In genomic region chr19:45300691-45301431, GRCm38 (mm10) we compare ENCODE assay signal across 8 mouse cellular contexts.
DNase-seq lines count a peak whose midpoint lies in the region; ATAC-seq and TF ChIP-seq lines count a peak whose summit lies in the region.

No protein-coding gene starts in this region.

- TF ChIP-seq EP300 in lung, postnatal 0 days (IDR thresholded peaks at IDR 0.05), result no peak

- H3K4me2 ChIP-seq in forebrain, postnatal 0 days (ENCODE audit: low read depth), result peak overlapping the region; percentile 90
- peak overlapping the region; percentile 99 for H3K4me2 ChIP-seq in hindbrain, embryonic 16.5 days (ENCODE audit: low read length)
- peak overlapping the region; percentile 94 for H3K4me2 ChIP-seq in lung, postnatal 0 days (replicated peaks; ENCODE audit: low read depth, low read length)
- peak overlapping the region; percentile 97 for H3K4me2 ChIP-seq in stomach, embryonic 14.5 days (replicated peaks; ENCODE audit: low read depth, low read length)

- 4% methylated on average over 22 of the region's 22 CpGs for WGBS in forebrain, postnatal 0 days
- 2% methylated on average over 22 of the region's 22 CpGs for WGBS in hindbrain, embryonic 16.5 days
- WGBS in lung, postnatal 0 days, result 2% methylated on average over 22 of the region's 22 CpGs
- WGBS in stomach, embryonic 14.5 days, result 5% methylated on average over 22 of the region's 22 CpGs

- ATAC-seq in forebrain, postnatal 0 days, result peak; percentile 57
- peak; percentile 58 for ATAC-seq in hindbrain, embryonic 16.5 days
- ATAC-seq in lung, postnatal 0 days, result no peak
- ATAC-seq in stomach, embryonic 14.5 days (ENCODE audit: insufficient number of reproducible peaks, insufficient read depth, low FRiP score, low read depth), result peak; percentile 50
- no peak for ATAC-seq in frontal cortex, adult (ENCODE audit: low TSS enrichment)

- no peaks in the 10 kb centered on the region for H3K36me3 ChIP-seq in forebrain, postnatal 0 days (ENCODE audit: insufficient read depth)
- no peaks in the 10 kb centered on the region for H3K36me3 ChIP-seq in hindbrain, embryonic 16.5 days (ENCODE audit: control insufficient read depth, insufficient read depth, low read length)
- no peaks in the 10 kb centered on the region for H3K36me3 ChIP-seq in lung, postnatal 0 days (ENCODE audit: insufficient read depth, low read length)
- H3K36me3 ChIP-seq in stomach, embryonic 14.5 days (ENCODE audit: control insufficient read depth, insufficient read depth, low read length), result no peaks in the 10 kb centered on the region

- peak; percentile 74 for DNase-seq in left cerebral cortex, postnatal 4 days
- DNase-seq in left cerebral cortex, postnatal 25 days (ENCODE audit: low spot score in 2 of 2), result no peak
- DNase-seq in cerebellum, adult 18-20 months, result peak; percentile 56 to 71
- peak; percentile 87 for DNase-seq in forebrain, postnatal 0 days
- DNase-seq in lung, postnatal 0 days (ENCODE audit: low spot score), result peak; percentile 21

- no peaks in the 10 kb centered on the region; the same call in 1 of the 2 replicates for H3K27me3 ChIP-seq in forebrain, postnatal 0 days (ENCODE audit: insufficient read depth, low read length)
- no peaks in the 10 kb centered on the region; the same call in none of the 2 replicates for H3K27me3 ChIP-seq in hindbrain, embryonic 16.5 days (replicated peaks; ENCODE audit: control insufficient read depth, insufficient read depth, low read length)
- H3K27me3 ChIP-seq in lung, postnatal 0 days (replicated peaks; ENCODE audit: insufficient read depth, low read length), result peaks cover 33% of the 10 kb centered on the region
- H3K27me3 ChIP-seq in stomach, embryonic 14.5 days (ENCODE audit: control insufficient read depth, insufficient read depth, low read length), result peaks cover 9% of the 10 kb centered on the region; the same call in 1 of the 2 replicates

- intact Hi-C loops in left cerebral cortex, postnatal 4 days (cut with DNase I), result loop anchor here (5.0 to 10.0 kb wide), 2 partner anchors 61 to 134 kb away; partner anchors contain the start of gene Btrc
- intact Hi-C loops in left cerebral cortex, postnatal 25 days (cut with DNase I), result loop anchor here (2.0 to 5.0 kb wide), 4 partner anchors 61 to 241 kb away; partner anchors contain the start of gene Btrc

- TF ChIP-seq CTCF in forebrain, postnatal 0 days (IDR thresholded peaks at IDR 0.05; ENCODE audit: low read depth), result peak; percentile 87
- peak; percentile 72 for TF ChIP-seq CTCF in lung, postnatal 0 days (IDR thresholded peaks at IDR 0.05)

- peak overlapping the region; percentile 82 for H3K9ac ChIP-seq in forebrain, postnatal 0 days
- peak overlapping the region; percentile 83 for H3K9ac ChIP-seq in hindbrain, embryonic 16.5 days (ENCODE audit: low read depth, low read length)
- H3K9ac ChIP-seq in lung, postnatal 0 days (replicated peaks; ENCODE audit: low read depth), result no peak overlapping the region
- 0 out of 2 replicates have a peak overlapping the region, but pooled peaks have one; percentile 25 for H3K9ac ChIP-seq in stomach, embryonic 14.5 days (replicated peaks; ENCODE audit: low read depth, low read length)

- H3K4me3 ChIP-seq in forebrain, postnatal 0 days (ENCODE audit: low read depth, low read length), result peak overlapping the region; percentile 57
- H3K4me3 ChIP-seq in hindbrain, embryonic 16.5 days (ENCODE audit: low read length), result peak overlapping the region; percentile 56
- peak overlapping the region; percentile 51 for H3K4me3 ChIP-seq in lung, postnatal 0 days (ENCODE audit: low read depth, low read length)
- H3K4me3 ChIP-seq in stomach, embryonic 14.5 days (ENCODE audit: low read depth, low read length), result peak overlapping the region; percentile 53

- peak overlapping the region; percentile 98 for H3K27ac ChIP-seq in forebrain, postnatal 0 days (ENCODE audit: low read depth, low read length)
- peak overlapping the region; percentile 97 for H3K27ac ChIP-seq in hindbrain, embryonic 16.5 days (ENCODE audit: low read depth, low read length)
- no peak overlapping the region for H3K27ac ChIP-seq in lung, postnatal 0 days (ENCODE audit: low read length)
- H3K27ac ChIP-seq in stomach, embryonic 14.5 days (ENCODE audit: low read length), result peak overlapping the region; percentile 77; the same call in 1 of the 2 replicates

- peaks cover 12% of the 10 kb centered on the region; the same call in 1 of the 2 replicates for H3K4me1 ChIP-seq in forebrain, postnatal 0 days (ENCODE audit: insufficient read depth)
- H3K4me1 ChIP-seq in hindbrain, embryonic 16.5 days (ENCODE audit: control insufficient read depth, insufficient read depth, low read depth, low read length), result peaks cover 32% of the 10 kb centered on the region
- peaks cover 5% of the 10 kb centered on the region; the same call in 1 of the 2 replicates for H3K4me1 ChIP-seq in lung, postnatal 0 days (ENCODE audit: insufficient read depth, low read depth, low read length)
- H3K4me1 ChIP-seq in stomach, embryonic 14.5 days (ENCODE audit: control insufficient read depth, insufficient read depth, low read length), result peaks cover 17% of the 10 kb centered on the region; the same call in 1 of the 2 replicates

- no peaks in the 10 kb centered on the region for H3K9me3 ChIP-seq in forebrain, postnatal 0 days (ENCODE audit: low read length)
- no peaks in the 10 kb centered on the region for H3K9me3 ChIP-seq in hindbrain, embryonic 16.5 days (ENCODE audit: control insufficient read depth, low read length)
- no peaks in the 10 kb centered on the region for H3K9me3 ChIP-seq in lung, postnatal 0 days (ENCODE audit: low read length)
- no peaks in the 10 kb centered on the region for H3K9me3 ChIP-seq in stomach, embryonic 14.5 days (ENCODE audit: control insufficient read depth, low read depth, low read length)

Comparison
In these comparisons a context has a peak if more than half of its experiments do, and no peak if none do; other contexts are left out.
1. DNase-seq: peak in left cerebral cortex, postnatal 4 days (single experiment), cerebellum, adult 18-20 months (2 of 2), forebrain, postnatal 0 days (single experiment) and lung, postnatal 0 days (single experiment); none in left cerebral cortex, postnatal 25 days (0 of 2).
2. ATAC-seq: peak in forebrain, postnatal 0 days (single experiment), hindbrain, embryonic 16.5 days (single experiment) and stomach, embryonic 14.5 days (single experiment); none in lung, postnatal 0 days (single experiment) and frontal cortex, adult (single experiment).
3. Peak in every context shown above with its lines, with median percentiles within 50 percentile points of each other: H3K4me2 ChIP-seq and H3K4me3 ChIP-seq.